Mouse (Mus musculus) stomach, adult 2 months (tissue): Measurements from ENCODE around the gene Reg3d. TPM values are rescaled to one million over a fixed set of nuclear protein-coding genes. Genes with fewer than 3 reads are reported as not detected.

ENCODE experiments used
- polyA plus RNA-seq: library from polyadenylated mRNA; depleted of rRNA; stranded (reverse); fragments of >200 nt; gene quantifications from 2 replicates; pipeline ENCODE4 v1.2.3, GENCODE M21; 2012; rRNA removed

Gene Reg3d
- not detected in 2 replicates for polyA plus RNA-seq

GRCm38 (mm10) chr6:78378765-78379164 lies at the start of gene Reg3d:
TSS of gene Reg3d (minus strand) at chr6:78378865.

GRCm38 (mm10) chr6:78422411-78422810 lies 43.7 kb upstream of the Reg3d start, which contains the start of gene Reg1:
TSS of gene Reg1 (plus strand) at chr6:78422711.

GRCm38 (mm10) chr6:78395323-78395722 lies 16.7 kb upstream of the Reg3d start, which contains the start of gene Reg2:
TSS of gene Reg2 (plus strand) at chr6:78395623.

GRCm38 (mm10) chr6:78380409-78380808 lies 1.7 kb upstream of the Reg3d start, which contains the start of gene Reg3a:
TSS of gene Reg3a (plus strand) at chr6:78380709.

GRCm38 (mm10) chr6:78370357-78370756 lies 8.3 kb downstream of the Reg3d start, which contains the start of gene Reg3b:
TSS of gene Reg3b (plus strand) at chr6:78370657.

Other genes starting within 250 kb of the Reg3d start
- 1.1 and 2.0 TPM in 2 replicates for gene Reg3b, start 8.2 kb downstream of the Reg3d start, polyA plus RNA-seq
- gene Reg3a, start 1.8 kb upstream of the Reg3d start, polyA plus RNA-seq: 0.13 TPM in 1 of 2 replicates, not detected in the other
- not detected in 2 replicates for gene Reg2, start 16.8 kb upstream of the Reg3d start, polyA plus RNA-seq
- gene Reg1, start 43.8 kb upstream of the Reg3d start, polyA plus RNA-seq: 2.7 and 2.8 TPM in 2 replicates
- gene Reg3g, start 90.0 kb upstream of the Reg3d start, polyA plus RNA-seq: 0.23 and 2.5 TPM in 2 replicates